Mouse (Mus musculus): ENCODE results near the gene Dync1h1. TPM values are rescaled to one million over a fixed set of nuclear protein-coding genes. Genes with fewer than 3 reads are reported as not detected.

Dync1h1 gene
- polyA plus RNA-seq, 1 experiment from 2014 or later = 32.5 TPM

DNA sequence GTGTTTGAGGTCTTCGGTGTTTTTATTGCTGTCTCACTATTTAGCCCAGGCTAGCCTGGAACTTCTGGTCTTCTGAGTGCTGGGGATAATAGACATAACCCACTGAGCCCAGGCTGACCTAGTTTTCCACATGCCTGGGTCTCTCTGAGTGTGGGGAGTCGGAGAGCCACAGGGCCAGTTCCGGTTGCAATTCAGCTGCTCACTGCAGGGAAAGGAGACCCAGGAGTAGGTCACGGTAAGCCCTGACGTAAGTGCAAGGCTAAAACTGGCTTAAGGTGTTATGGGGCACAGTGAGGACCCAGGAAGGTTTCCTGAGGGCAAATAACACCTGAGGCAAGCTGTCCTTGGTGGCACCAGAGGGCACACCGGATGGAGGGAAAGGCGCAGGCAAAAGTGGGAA is 106.2 kb downstream of the Dync1h1 start:
- Histone ChIP-seq H3K4me3 (ENCODE audit: low read length) (no peak overlapping the region), H3K4me1 (ENCODE audit: control insufficient read depth, insufficient read depth, low read length) (0 out of 2 replicates have a peak, but pooled peaks cover 2% of the 10 kb centered on the region), H3K9ac (ENCODE audit: low read depth, low read length) (no peak overlapping the region), H3K27me3 (replicated peaks; ENCODE audit: control insufficient read depth, insufficient read depth, low read length) (no peaks in the 10 kb centered on the region), H3K4me2 (ENCODE audit: low read depth, low read length) (no peak overlapping the region), H3K27ac (ENCODE audit: low read length) (peak overlapping the region; percentile 52; the same call in 1 of the 2 replicates), H3K36me3 (ENCODE audit: control insufficient read depth, insufficient read depth, low read length) (no peaks in the 10 kb centered on the region), H3K9me3 (ENCODE audit: control insufficient read depth, low read length) (no peaks in the 10 kb centered on the region)
- ATAC-seq = no peak
- WGBS = 90% methylated on average over 7 of the region's 7 CpGs

- Histone ChIP-seq H3K9ac (ENCODE audit: low read depth, low read length) (no peak overlapping the region), H3K27me3 (replicated peaks; ENCODE audit: control insufficient read depth, insufficient read depth, low read length) (no peaks in the 10 kb centered on the region)
- WGBS = 57% methylated on average over 5 of the region's 5 CpGs
Measured at GRCm38 (mm10) chr12:110711270-110711669, 110.0 kb downstream of the Dync1h1 start.

GRCm38 (mm10) chr12:110713784-110714183 is 112.5 kb downstream of the Dync1h1 start:
- Histone ChIP-seq H3K27me3 (replicated peaks; ENCODE audit: control insufficient read depth, insufficient read depth, low read length) (no peaks in the 10 kb centered on the region; the same call in 1 of the 2 replicates), H3K27ac (ENCODE audit: low read length) (no peak overlapping the region), H3K4me3 (ENCODE audit: low read length) (no peak overlapping the region), H3K9me3 (ENCODE audit: control insufficient read depth, low read length) (peaks cover 3% of the 10 kb centered on the region; the same call in 1 of the 2 replicates), H3K9ac (ENCODE audit: low read depth, low read length) (no peak overlapping the region), H3K4me1 (ENCODE audit: control insufficient read depth, insufficient read depth, low read length) (no peaks in the 10 kb centered on the region), H3K36me3 (ENCODE audit: control insufficient read depth, insufficient read depth, low read length) (no peaks in the 10 kb centered on the region), H3K4me2 (ENCODE audit: low read depth, low read length) (no peak overlapping the region)
- WGBS = 91% methylated on average over 6 of the region's 6 CpGs
- no peak for ATAC-seq

More at GRCm38 (mm10) chr12:110711270-110711669, 110.0 kb downstream of the Dync1h1 start:
- Histone ChIP-seq H3K27ac (ENCODE audit: low read length) (no peak overlapping the region), H3K4me3 (ENCODE audit: low read length) (no peak overlapping the region), H3K4me1 (ENCODE audit: control insufficient read depth, insufficient read depth, low read length) (0 out of 2 replicates have a peak, but pooled peaks cover 2% of the 10 kb centered on the region), H3K9me3 (ENCODE audit: control insufficient read depth, low read length) (peaks cover 3% of the 10 kb centered on the region; the same call in 1 of the 2 replicates), H3K4me2 (ENCODE audit: low read depth, low read length) (no peak overlapping the region), H3K36me3 (ENCODE audit: control insufficient read depth, insufficient read depth, low read length) (no peaks in the 10 kb centered on the region)
- no peak for ATAC-seq

DNA sequence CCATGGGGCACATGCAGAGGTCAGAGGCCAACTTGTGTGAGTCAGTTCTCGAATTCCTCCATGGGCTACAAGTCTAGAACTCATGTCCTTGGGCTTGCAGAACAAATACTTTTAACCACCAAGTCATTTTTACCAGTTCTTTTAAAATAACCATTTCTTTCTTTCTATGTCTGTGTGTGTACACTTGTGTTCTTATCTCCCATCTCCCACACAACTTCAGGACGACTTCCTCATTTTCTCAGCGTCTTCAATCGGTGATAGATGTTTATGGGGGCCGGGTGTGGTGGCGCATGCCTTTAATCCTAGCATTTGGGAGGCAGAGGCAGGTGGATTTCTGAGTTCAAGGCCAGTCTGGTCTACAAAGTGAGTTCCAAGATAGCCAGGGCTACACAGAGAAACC is 113.0 kb downstream of the Dync1h1 start:
- Histone ChIP-seq H3K27ac (ENCODE audit: low read length) (no peak overlapping the region), H3K27me3 (replicated peaks; ENCODE audit: control insufficient read depth, insufficient read depth, low read length) (no peaks in the 10 kb centered on the region; the same call in 1 of the 2 replicates), H3K9ac (ENCODE audit: low read depth, low read length) (no peak overlapping the region), H3K9me3 (ENCODE audit: control insufficient read depth, low read length) (peaks cover 3% of the 10 kb centered on the region; the same call in 1 of the 2 replicates), H3K4me2 (ENCODE audit: low read depth, low read length) (no peak overlapping the region), H3K36me3 (ENCODE audit: control insufficient read depth, insufficient read depth, low read length) (no peaks in the 10 kb centered on the region), H3K4me3 (ENCODE audit: low read length) (no peak overlapping the region), H3K4me1 (ENCODE audit: control insufficient read depth, insufficient read depth, low read length) (no peaks in the 10 kb centered on the region)
- ATAC-seq = no peak
- WGBS = 85% methylated on average over 6 of the region's 6 CpGs

DNA sequence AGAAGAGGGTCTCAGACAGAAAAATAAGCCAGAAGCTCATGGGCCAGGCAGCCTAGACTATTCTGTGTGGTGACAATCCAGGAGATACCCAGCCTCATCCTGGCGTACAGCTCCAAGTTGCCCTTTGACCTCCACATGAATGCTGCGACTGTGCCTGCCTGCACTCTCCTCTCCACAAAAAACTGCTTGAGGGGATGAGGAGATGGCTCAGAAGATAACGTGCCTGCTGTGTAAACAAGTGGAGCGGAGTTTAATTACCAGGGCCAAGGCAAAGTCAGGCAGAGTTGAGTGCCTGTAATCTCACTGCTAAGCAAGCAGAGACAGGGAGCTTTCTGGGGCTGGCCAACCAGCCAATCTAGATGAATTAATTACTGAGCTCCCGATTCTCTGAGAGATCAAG is 114.8 kb downstream of the Dync1h1 start:
- no peak overlapping the region for H3K27ac ChIP-seq (ENCODE audit: low read length)
- 16% methylated on average over 5 of the region's 5 CpGs for WGBS
- peak; percentile 53; the same call in 1 of the 2 replicates for ATAC-seq
- no peaks in the 10 kb centered on the region for H3K36me3 ChIP-seq (ENCODE audit: control insufficient read depth, insufficient read depth, low read length)
- no peaks in the 10 kb centered on the region for H3K4me1 ChIP-seq (ENCODE audit: control insufficient read depth, insufficient read depth, low read length)
- H3K4me3 ChIP-seq (ENCODE audit: low read length) = no peak overlapping the region
- H3K27me3 ChIP-seq (replicated peaks; ENCODE audit: control insufficient read depth, insufficient read depth, low read length) = no peaks in the 10 kb centered on the region; the same call in 1 of the 2 replicates
- H3K4me2 ChIP-seq (ENCODE audit: low read depth, low read length) = no peak overlapping the region
- peaks cover 3% of the 10 kb centered on the region; the same call in 1 of the 2 replicates for H3K9me3 ChIP-seq (ENCODE audit: control insufficient read depth, low read length)
- H3K9ac ChIP-seq (ENCODE audit: low read depth, low read length) = peak overlapping the region; percentile 6; the same call in 1 of the 2 replicates

Small RNA genes lying within 50 kb of the gene (microRNA-seq; reads per million reads assigned to microRNA genes)
- not detected for gene Gm27299

Other genes starting within 250 kb of the Dync1h1 start
- gene Ppp2r5c, start 154.3 kb upstream of the Dync1h1 start, polyA plus RNA-seq (2015; fragmentation: Nextera tagmentation; extraction: Ambion mirVana) = 129 and 133 TPM in 2 replicates
- gene 1700001K19Rik, start 81.2 kb downstream of the Dync1h1 start, polyA plus RNA-seq (2015; fragmentation: Nextera tagmentation; extraction: Ambion mirVana) = not detected in 2 replicates
- gene Hsp90aa1, start 101.3 kb downstream of the Dync1h1 start, polyA plus RNA-seq (2015; fragmentation: Nextera tagmentation; extraction: Ambion mirVana) = 679 and 790 TPM in 2 replicates
- gene Wdr20, start 136.5 kb downstream of the Dync1h1 start, polyA plus RNA-seq (2015; fragmentation: Nextera tagmentation; extraction: Ambion mirVana) = 21.1 and 21.7 TPM in 2 replicates
- 1.7 and 2.9 TPM in 2 replicates for gene Mok, start 239.5 kb downstream of the Dync1h1 start, polyA plus RNA-seq (2015; fragmentation: Nextera tagmentation; extraction: Ambion mirVana)
- 3.7 and 4.9 TPM in 2 replicates for gene Zfp839, start 248.8 kb downstream of the Dync1h1 start, polyA plus RNA-seq (2015; fragmentation: Nextera tagmentation; extraction: Ambion mirVana)